Mouse (Mus musculus) left cerebral cortex, postnatal 25 days (tissue): ENCODE data around the gene Gm14137. TPM values are rescaled to one million over a fixed set of nuclear protein-coding genes. Genes with fewer than 3 reads are reported as not detected.

Experiments
- DNase-seq, 2 experiments: peaks; one replicate each; pipeline ENCODE4 v3.0.0; 2022; ENCODE audit warnings: low spot score in 2 of 2, mixed read lengths in 1 of 2
- intact Hi-C: fragments of 180-260 bp; cut with DNase I; formaldehyde crosslinking; loops from one replicate; pipeline ENCODE4 v1.15.1; 2025
- total RNA-seq, 2 experiments: library from RNA; stranded (reverse); gene quantifications; 2 replicates each; pipeline ENCODE4 v1.2.3; 2021

The Gm14137 gene
- total RNA-seq, 2 experiments from 2014 or later, result not detected

GRCm38 (mm10) chr2:119170282-119170681 is 4.0 kb upstream of the Gm14137 start:
- no peak for DNase-seq
- intact Hi-C loops, result no loop called here

DNA sequence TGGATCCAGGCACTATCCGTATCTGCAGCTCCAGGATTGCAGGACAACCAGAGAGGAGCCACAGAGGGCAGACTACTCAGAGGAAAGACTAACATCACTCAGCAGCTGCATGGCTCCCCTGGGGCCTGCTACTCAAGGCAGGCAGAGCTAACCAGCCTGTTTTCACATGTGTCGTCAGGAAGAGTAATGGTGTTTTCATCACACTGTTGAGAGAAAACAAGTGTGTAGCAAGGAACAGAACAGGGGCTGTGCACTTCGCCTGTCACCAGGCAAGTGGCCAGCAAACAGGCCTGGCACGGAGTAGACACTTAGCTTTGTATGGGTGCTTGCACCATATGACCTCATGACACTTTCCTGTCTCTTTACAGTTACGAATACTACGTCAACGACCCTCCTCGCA is 2.7 kb upstream of the Gm14137 start:
- intact Hi-C loops, result no loop called here
- DNase-seq, result no peak

DNA sequence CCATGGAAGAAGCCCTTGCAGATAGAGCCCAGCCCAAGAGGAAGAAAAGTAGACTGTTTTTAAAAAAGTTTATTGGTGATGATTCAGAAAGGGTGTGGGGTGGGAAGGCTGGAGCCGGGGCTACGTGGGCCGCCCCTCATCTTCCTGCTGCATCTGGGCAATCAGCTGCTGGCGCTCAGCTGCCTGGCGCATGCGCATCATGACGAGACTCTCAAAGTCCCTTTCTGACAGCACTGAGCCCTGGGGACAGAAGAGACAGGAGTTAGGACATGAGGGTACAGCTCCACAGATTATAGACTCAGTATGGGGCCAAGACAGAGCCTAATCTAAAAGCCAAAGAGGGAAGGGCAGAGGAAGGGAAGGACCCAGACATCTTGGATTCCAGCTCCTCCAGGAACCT is 1.9 kb upstream of the Gm14137 start:
- intact Hi-C loops, result no loop called here
- DNase-seq, result no peak

DNA sequence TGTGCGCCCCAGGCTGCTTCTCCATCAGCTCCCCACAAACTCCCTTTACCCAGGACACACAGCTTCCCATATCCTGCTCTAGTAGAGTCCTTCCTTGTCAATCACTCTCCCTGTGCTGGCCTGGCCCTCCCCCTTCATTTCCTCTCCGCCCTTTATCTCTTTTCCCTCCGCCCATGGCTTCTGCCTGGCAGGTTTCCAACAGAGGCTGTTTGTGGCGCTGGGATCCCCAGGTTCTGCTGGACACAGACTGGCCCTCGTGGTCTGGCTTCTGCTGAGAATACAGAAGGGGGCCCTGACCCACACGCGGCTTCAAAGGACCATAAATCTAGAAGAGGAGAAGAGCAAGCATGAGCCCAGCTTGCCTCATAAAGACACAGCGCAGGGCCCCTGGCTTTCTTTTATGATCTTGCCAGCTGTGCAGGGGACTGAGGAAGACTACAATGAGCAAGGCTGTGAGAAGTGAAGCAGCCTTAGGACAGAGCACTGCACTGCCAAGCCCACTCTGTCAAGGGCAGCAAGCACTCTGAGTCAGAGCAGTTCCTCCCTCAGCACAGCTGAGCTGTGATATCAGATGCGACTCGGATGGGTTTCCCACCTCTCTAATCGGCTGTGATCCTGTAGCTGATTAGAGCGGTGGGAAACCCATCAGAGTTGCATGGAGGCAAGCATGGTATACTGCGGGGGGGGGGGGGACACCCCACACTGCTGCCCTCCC is 1.3 kb upstream of the Gm14137 start:
- DNase-seq, result no peak

DNA sequence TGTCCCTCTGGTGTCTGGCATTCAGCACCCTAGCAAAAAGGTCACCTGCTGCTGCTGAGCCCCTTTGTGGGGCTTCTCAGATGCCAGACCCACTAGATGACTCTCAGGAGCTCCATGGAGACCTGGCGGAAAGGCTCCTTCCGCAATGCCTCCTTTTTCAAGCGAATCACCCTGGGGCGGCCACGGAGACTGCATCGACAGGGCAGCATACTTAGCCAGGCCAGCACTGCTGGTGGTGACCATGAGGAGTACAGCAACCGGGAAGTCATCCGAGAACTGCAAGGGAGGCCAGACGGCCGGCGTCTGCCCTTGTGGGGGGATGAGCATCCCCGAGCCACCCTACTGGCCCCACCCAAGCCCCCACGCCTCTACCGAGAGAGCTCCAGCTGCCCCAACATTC is 557 bp downstream of the Gm14137 start:
- DNase-seq, result no peak
- intact Hi-C loops, result no loop called here

More for the DNA sequence above, 1.3 kb upstream of the Gm14137 start:
- intact Hi-C loops, result no loop called here

DNA sequence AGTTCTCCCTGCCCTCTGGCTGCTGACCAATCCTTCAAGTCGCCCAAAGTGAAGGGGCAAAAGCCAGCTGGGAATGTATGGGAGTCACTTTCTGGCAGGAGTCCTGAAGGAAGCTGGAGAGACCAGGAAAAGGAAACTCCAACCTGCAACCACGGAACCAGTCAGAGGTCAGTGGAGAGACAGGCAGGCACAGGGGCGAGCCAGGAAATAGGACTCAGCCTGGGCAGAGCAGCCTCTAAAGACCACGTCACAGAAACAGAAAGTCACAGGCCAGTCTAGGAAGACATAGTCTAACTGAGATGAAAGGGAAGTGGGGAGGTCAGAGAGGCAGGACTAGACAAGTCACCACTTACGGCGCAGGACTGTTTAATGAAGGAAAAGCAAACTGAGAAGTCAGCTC is 1.3 kb downstream of the Gm14137 start:
- intact Hi-C loops, result no loop called here
- DNase-seq, result no peak

GRCm38 (mm10) chr2:119176761-119177160 is 2.5 kb downstream of the Gm14137 start:
- intact Hi-C loops, result no loop called here
- no peak for DNase-seq

GRCm38 (mm10) chr2:119177384-119177939 is 3.2 kb downstream of the Gm14137 start:
- DNase-seq, result no peak
- intact Hi-C loops, result no loop called here

GRCm38 (mm10) chr2:119182914-119183313 is 8.6 kb downstream of the Gm14137 start:
- DNase-seq, result no peak
- intact Hi-C loops, result no loop called here

GRCm38 (mm10) chr2:119189029-119189710 is 14.9 kb downstream of the Gm14137 start:
- intact Hi-C loops, result loop anchor here (5.0 kb wide), 1 partner anchor 147 kb away; no protein-coding TSS in a partner anchor
- peak; percentile 78 to 88 for DNase-seq

DNA sequence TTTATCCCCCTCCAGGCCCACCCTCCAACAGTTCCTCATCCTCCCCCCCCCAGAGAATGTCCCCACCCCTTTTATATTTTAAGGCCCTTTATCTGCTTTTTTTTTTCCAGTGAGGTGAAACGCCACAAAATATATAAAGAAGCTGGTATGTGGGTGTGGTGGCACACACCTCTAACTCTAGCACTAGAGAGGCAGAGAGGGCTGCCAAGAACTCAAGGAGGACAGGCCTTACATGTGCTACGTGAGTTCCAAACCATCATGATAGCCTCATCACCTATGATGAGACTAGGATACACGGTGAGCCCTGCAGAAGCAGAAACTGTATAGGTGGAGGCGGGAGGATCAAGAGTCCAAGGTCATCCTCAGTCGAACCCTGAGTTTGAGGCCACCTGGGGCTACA is 16.7 kb downstream of the Gm14137 start:
- intact Hi-C loops, result no loop called here
- no peak for DNase-seq

- intact Hi-C loops, result no loop called here
- no peak for DNase-seq
Measured at GRCm38 (mm10) chr2:119194140-119194539, 19.8 kb downstream of the Gm14137 start.

DNA sequence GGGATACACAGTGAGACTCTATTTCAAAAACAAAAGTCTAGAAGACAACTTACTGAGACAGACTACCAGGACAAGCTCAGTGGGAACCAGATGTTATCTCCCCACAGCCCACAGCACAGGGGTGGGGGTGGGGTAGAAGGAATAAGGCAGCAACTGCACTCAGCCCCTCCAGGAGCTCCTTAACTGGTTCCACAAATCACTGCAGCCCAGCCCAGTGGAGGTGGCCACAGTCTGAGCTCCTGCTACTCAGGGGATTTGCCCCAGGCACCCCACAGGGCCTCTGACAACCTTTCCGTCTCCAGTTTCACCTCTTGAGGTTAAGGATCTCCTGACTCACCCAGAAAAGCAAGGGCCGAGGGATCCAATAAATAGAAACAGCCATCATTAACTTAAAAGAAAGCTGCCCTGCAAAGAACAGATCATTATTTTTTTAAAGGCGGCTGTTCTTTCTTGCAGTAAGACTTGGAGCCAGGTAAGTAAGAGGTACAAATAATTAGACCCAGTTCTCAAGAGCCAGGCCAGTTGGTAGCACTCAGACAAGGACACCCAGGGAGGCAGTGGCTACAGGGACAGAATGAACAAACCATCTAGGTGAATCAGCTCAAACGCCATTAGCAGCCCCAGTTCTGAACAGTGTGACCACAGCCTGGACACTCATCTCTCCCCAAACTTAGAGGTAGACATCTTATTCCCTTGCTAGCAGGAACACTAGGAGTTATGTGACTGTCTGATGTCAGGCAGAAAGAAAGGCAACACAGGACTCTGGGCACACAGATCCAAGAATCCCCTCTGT is 22.2 kb downstream of the Gm14137 start:
- intact Hi-C loops, result no loop called here
- no peak for DNase-seq

DNA sequence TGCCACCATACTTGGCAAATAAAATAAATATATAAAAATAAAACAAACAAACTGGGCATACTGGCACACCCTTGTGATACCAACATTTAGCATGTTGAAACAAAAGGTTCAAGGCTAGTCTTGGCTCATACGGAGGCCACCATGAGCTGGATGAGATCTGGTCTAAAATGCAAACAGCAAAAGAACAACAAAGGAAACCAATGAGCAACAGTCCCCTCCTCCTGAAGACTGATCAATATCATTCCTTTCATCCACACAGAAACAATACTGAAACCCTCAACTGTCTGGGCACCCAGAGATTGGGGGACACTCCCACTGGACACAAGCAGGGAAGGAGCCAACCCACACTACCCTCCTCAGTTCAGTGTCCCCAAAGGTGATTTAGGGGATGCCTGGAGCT is 23.2 kb downstream of the Gm14137 start:
- DNase-seq, result no peak
- intact Hi-C loops, result no loop called here

- intact Hi-C loops, result no loop called here
- no peak for DNase-seq
Measured at GRCm38 (mm10) chr2:119198049-119198448, 23.7 kb downstream of the Gm14137 start.

DNA sequence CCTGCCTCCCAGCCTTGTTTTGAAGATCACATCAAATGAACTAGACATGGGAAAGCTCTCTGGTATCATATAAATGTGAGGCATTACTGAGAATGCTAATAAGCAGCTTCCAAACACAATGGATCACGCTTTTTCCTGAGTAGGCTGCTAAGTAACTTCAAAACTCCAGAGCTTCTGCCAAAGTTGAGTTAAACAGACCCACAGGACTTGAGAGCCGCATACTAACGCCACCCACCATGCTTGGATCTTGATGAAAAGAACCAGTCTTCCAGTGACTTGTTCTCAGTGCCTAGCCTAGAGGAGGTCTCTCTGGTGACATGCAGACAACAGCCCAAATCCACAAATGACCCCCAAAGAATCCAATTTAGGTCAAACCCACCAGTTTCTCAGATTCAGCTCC is 24.6 kb downstream of the Gm14137 start:
- DNase-seq, result peak in 1 of 2 experiments; percentile 52
- intact Hi-C loops, result no loop called here

GRCm38 (mm10) chr2:119202914-119203453 is 28.7 kb downstream of the Gm14137 start:
- no peak for DNase-seq
- intact Hi-C loops, result no loop called here

- DNase-seq, result no peak
- intact Hi-C loops, result no loop called here
Measured at GRCm38 (mm10) chr2:119203871-119204460, 29.7 kb downstream of the Gm14137 start.

DNA sequence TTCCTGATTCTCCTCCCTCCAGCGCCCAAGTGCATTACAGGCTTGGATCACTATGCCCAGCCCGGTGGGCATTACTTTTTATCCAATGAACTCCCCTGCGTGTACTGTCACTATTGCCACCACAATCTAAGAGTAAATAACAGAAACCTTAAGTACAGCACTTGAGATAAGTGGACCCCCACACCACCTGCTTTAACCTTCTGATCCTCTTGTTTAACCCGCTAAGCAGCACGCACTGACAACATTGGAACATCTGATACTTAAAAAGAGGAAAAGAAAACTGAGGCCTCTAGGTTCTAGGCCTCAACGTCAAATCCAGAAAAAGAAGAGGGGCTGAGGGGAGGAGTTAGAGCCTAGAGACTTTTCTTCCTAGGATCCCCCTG is 33.6 kb downstream of the Gm14137 start:
- intact Hi-C loops, result loop anchor here (1.0 to 5.0 kb wide), 2 partner anchors 80 to 96 kb away; partner anchors contain the start of genes Rad51 and Vps18

More for the DNA sequence above, 33.6 kb downstream of the Gm14137 start:
- DNase-seq, result no peak
